Mouse (Mus musculus): Measurements from ENCODE around the gene Pex26.

GRCm38 (mm10) chr6:121241780-121242179 lies 58.3 kb downstream of the Pex26 start:
- TF ChIP-seq CTCF (IDR thresholded peaks at IDR 0.05; ENCODE audit: borderline replicate concordance, insufficient read depth, low read length) (no peak), POLR2A (IDR thresholded peaks at IDR 0.05; ENCODE audit: low read depth, low read length) (no peak)

Measured in embryonic fibroblast, embryonic 13.5 days (primary cell).